11 mouse cellular contexts compared by ENCODE assay signal in genomic region chr7:136083571-136084342, GRCm38 (mm10).
DNase-seq lines count a peak whose midpoint lies in the region; ATAC-seq lines count a peak whose summit lies in the region.
"Had no signal": no experiment of that assay in that cellular context is flagged by ENCODE, and none has a peak within 500 bp of the region (broad histone marks: within the 10 kb centered on the region; RNA-seq: fewer than 3 reads in every experiment).

No protein-coding gene starts in this region.

- DNase-seq in left cerebral cortex, postnatal 4 days, result peak; percentile 81
- DNase-seq in left cerebral cortex, postnatal 14 days (ENCODE audit: low spot score in 2 of 2), result no peak
- DNase-seq in hindbrain, embryonic 10.5 days (ENCODE audit: low spot score), result peak; percentile 63
- peak; percentile 20 for DNase-seq in retina, postnatal 7 days (ENCODE audit: low read depth, low spot score)
- no peak for DNase-seq in kidney, postnatal 36 days
- no peak for DNase-seq in Muller cell, postnatal 12 days (ENCODE audit: inconsistent ontology term)
- DNase-seq in kidney, postnatal 14 days, result no peak

- intact Hi-C loops in left cerebral cortex, postnatal 4 days (cut with DNase I), result no loop called here
- intact Hi-C loops in left cerebral cortex, postnatal 14 days (cut with DNase I), result no loop called here

- ATAC-seq in midbrain, embryonic 12.5 days (ENCODE audit: low FRiP score, low read depth), result peak; percentile 91

- no peaks in the 10 kb centered on the region; the same call in 1 of the 2 replicates for H3K27me3 ChIP-seq in hindbrain, embryonic 10.5 days (ENCODE audit: insufficient read depth, poor library complexity, severe bottlenecking)
- H3K27me3 ChIP-seq in midbrain, embryonic 12.5 days, result no peaks in the 10 kb centered on the region

- peak overlapping the region; percentile 80 for H3K27ac ChIP-seq in hindbrain, embryonic 10.5 days
- H3K27ac ChIP-seq in midbrain, embryonic 12.5 days (replicated peaks), result peak overlapping the region; percentile 67
- H3K27ac ChIP-seq: kidney, embryonic 15.5 days; macrophage; stomach, postnatal 0 days had no signal

- 36% methylated on average over 14 of the region's 14 CpGs for WGBS in hindbrain, embryonic 10.5 days
- 18% methylated on average over 14 of the region's 14 CpGs for WGBS in midbrain, embryonic 12.5 days

- no peak overlapping the region for H3K4me3 ChIP-seq in hindbrain, embryonic 10.5 days
- no peak overlapping the region for H3K4me3 ChIP-seq in midbrain, embryonic 12.5 days
- H3K4me3 ChIP-seq: kidney, embryonic 15.5 days had no signal

- peaks cover 41% of the 10 kb centered on the region for H3K4me1 ChIP-seq in hindbrain, embryonic 10.5 days (replicated peaks)
- peaks cover 36% of the 10 kb centered on the region for H3K4me1 ChIP-seq in midbrain, embryonic 12.5 days

- no peaks in the 10 kb centered on the region for H3K36me3 ChIP-seq in hindbrain, embryonic 10.5 days
- H3K36me3 ChIP-seq in midbrain, embryonic 12.5 days, result no peaks in the 10 kb centered on the region
- H3K36me3 ChIP-seq: kidney, embryonic 15.5 days had no signal

- H3K9me3 ChIP-seq in hindbrain, embryonic 10.5 days, result no peaks in the 10 kb centered on the region
- H3K9me3 ChIP-seq in midbrain, embryonic 12.5 days, result no peaks in the 10 kb centered on the region
- H3K9me3 ChIP-seq: kidney, embryonic 15.5 days had no signal

- no peak overlapping the region for H3K9ac ChIP-seq in midbrain, embryonic 12.5 days (replicated peaks)
- H3K9ac ChIP-seq: kidney, embryonic 15.5 days had no signal

- no peak overlapping the region for H3K4me2 ChIP-seq in midbrain, embryonic 12.5 days (replicated peaks)
- H3K4me2 ChIP-seq: kidney, embryonic 15.5 days had no signal

Comparison
In these comparisons a context has a peak if more than half of its experiments do, and no peak if none do; other contexts are left out.
1. DNase-seq: peak in left cerebral cortex, postnatal 4 days (single experiment), hindbrain, embryonic 10.5 days (single experiment) and retina, postnatal 7 days (single experiment); none in left cerebral cortex, postnatal 14 days (0 of 2), kidney, postnatal 36 days (0 of 2), Muller cell, postnatal 12 days (single experiment) and kidney, postnatal 14 days (single experiment).